Mouse (Mus musculus) right cerebral cortex, postnatal 25 days (tissue): Measurements from ENCODE around the gene Enah.

ENCODE experiments used
- DNase-seq: peaks from one replicate; pipeline ENCODE4 v3.0.0; 2022

Enah gene

DNA sequence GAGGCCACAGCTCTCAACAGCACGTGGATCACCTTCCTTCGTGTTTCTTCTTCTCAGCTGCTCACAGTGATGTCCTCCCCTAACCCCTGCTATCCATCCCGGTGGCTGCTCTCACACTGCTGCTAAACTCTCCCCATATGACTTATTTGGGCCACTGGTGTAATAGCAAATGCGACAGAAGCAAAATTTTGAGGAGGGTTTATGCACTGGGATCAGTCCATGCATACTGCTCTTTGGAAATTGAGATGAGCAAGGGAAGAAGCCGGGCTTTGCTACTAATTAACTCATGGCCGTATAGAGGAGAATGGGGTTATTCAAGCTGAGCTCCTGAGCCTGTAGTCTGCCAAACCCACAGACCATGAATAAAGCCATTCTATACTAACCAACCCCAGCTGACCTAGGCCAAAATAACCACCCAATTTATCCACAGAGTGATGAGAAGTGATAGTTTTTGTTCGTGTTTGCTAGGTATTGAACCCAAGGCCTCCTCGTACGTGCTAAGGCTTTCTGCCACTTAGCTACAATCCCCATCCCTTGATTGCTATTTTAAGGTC, 7.7 kb upstream of the Enah start:
- no peak for DNase-seq

DNA sequence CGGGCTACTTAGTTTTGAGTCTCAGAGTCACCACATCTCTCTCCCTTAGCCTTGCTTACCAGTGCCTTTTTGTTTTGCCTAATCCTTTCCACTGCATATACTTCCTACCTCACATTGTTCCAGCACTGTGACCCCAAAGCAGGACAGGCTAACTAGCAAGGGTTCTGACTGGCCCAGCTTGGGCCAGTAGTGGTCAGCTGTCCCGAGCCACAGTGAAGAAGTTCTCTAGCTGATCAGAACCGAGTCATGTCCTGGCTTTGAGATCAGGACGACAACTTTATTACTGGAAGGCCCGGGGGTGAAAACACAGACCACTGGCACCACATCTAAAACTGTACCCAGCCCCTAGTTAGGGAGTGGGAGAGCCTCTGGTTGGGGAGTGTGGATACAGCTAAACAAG, 7.0 kb upstream of the Enah start:
- DNase-seq: no peak

DNA sequence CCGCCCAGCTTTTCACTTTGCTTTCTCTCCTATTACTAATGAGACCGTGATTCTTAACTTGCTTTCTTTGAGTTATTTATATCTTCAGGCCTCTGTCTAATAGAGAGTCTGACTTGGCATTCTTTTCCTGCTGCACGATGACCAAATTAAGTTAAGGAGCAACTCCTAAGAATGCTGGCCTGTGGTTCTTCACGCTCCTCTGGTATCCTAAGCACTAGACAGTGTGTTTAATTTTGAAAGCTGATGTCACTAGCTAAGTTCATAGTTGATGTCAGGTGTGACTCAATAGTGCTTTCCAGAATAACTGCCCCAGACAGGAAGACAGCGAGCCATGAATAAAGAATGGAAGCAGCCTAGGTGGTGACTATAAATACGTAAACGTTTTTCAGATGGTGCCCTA, 6.3 kb upstream of the Enah start:
- DNase-seq: no peak

DNA sequence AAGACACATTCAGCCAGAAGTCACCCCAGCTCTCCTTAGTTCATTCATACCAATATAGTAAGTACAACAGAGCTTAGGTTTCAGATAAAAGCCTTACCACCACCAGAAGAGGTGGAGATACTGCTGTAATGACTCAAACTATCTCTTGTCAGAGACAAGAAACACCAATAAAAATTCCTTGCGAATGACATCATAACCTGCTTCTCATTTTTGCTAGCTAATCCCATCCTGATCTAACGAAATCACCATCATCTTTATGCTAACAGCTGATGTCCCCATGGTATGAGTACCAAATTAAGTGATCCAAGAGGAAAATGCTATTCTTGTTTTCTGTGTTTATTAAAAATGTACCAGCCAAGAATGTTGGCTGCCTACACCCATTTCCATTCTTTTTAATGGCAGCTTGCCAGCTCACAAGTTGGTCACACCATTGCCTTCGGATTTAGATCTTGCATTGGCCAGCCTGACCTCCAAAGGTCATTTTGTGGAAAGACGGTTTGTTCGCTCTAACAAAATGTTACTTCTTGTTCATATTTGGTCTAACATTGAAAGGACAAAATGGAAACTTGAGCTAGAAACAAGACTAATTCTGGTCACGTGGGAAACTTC, 2.0 kb upstream of the Enah start:
- DNase-seq: no peak

DNA sequence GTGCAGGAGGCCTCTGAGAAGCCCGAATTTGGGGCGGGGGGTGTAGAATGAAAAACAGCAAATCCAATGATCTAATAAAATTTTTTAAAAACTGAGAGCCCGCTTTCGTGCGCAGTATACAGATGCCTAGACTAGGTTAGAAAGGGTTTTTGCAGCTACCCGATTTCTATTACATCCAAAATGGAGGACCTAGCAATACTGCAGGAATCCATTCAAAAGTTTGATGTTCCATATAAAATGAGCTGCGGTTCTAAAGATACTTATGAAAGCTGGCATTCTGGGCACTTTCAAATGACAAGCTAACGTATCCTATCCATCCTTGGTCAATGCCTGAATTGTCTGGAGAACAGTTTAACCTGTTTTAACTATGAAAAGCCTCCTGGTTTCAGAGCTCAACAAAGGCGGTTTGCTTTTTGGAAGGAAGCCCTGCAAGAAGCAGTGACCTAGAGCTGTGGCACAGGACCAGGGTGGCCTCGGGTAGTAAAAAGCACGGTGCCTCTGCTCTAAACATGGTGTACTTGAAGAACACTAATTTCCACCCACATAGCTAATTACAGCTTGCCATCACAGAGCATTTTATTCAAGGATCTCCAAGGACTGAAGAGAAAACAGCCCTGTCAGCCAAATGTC, 1.2 kb upstream of the Enah start:
- DNase-seq: no peak

DNA sequence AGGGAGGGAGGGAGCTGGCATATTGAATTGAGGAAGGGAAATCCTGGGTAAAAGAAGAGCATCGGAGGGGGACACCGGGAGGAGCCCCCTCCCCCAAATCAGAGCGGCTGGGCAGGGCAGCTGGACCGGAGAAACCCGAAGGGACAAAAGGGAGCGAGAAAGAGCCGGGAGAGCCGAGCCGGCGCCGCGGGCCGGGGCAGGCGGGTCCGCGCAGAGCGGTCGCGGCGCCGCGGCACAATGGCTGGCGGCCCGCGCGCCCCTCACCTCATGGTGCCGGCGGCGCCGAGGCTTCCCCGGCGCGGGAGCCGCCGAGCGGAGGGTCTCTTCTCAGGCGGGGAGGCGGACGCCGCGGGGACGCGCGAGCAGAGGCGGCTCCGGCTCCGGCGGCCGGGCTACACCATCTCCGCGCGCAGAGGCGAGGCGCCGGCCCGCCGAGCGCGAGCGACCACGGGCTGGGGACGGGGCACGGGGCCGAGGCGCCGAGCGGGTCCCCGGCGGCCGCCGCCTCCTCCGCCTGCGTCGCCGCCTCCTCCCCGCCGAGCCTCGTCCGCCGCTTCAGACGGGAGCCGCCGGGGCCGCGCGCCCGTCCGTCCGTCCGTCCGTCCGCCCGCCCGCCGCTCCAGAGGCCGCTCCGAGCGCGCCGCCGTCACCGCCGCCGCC, 394 bp downstream of the Enah start:
- DNase-seq: peak; percentile 43

DNA sequence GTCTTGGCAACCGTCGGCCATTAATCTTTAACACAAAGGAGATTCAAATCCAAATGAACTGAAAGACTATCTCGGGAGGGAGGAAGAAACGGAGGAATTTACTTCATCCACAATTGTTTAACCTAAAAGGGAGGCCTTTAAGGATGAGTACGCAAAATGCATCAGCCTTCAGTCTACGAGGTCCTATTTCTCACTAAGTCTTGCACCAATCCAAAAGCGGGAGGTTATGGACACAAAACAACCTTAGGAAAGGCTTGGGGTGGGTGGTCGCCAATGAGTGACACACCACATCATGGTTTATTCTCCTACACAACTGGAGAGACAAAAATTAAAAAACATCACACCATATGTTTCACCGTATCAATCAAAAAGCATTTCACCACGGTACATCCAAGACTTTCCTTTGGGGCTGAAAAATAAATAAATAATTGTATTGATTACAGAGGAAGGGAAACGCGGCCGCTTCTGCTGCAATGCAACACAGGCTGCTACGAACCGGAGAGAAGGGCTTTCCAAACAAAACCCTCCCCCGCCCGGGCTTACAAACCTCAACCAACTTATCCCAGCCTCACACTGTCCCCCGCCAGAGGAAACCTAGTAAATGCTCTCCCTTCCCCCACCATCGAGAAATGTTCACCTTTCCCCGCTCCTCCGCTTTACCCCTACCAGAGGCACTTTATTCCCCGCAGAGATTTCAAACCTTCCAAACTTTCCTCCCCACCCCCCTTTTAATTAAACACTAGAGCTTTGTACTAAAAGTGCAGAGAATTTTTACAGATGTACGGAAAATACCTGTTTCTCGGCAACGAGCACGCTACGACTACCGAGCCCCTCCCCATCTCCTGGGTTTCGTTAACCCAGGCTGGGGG, 1.2 kb downstream of the Enah start:
- DNase-seq: peak; percentile 34

DNA sequence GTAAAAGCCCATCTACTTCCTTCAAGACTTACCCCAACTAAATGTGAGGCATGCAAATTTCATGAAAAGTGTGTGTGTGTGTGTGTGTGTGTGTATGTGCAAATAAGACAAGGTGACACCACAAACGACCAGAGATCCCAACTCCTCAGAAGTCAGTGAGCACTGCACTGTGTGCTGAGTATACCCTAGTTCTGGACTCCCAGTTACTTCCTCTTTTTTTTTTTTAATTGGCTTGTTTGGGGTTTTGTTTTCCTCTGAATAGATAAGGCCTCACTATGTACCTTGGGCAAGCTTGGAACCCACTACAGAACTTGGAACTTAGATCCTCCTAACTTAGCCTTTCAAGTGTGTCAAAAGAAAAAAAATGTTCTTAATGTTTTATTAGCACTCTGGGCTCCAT, 14.0 kb downstream of the Enah start:
- DNase-seq: no peak

DNA sequence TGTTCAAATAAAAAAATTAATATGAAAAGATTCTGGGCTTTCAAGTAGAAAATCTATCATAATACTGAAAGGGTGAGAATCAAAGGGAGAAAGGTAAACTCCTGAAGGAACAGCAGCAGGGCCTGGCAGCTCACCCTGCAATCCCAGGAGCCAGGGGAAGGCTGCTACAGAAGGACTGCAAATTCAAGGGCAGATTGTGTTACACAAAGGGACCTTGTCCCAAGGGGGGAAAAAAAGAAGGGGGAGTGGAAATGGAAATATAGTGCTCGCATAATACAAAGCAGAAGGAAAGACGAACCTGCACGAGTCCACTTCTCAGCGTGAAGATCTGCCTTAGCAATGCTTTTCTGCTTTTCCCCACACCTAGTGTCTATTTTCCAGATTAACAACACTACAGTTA, 21.1 kb downstream of the Enah start:
- no peak for DNase-seq

DNA sequence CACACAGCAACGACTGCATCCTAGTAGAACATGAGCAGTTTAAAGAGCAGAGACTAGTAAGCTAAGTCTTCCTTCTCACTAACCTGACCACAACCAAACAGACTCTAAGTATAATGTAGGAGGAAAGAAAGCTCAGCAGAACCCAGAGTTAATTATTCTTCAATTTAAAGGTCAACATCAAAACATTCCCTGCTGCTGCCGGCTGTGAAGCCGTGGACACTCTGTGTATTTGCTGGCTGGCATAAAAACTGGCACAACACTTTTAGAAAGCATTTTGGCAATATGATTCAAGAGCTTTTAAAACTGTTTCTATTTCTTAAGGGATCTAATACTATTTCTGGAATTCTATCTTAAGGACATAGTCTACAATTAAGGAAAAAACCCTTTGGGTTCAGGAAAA, 22.0 kb downstream of the Enah start:
- DNase-seq: no peak

DNA sequence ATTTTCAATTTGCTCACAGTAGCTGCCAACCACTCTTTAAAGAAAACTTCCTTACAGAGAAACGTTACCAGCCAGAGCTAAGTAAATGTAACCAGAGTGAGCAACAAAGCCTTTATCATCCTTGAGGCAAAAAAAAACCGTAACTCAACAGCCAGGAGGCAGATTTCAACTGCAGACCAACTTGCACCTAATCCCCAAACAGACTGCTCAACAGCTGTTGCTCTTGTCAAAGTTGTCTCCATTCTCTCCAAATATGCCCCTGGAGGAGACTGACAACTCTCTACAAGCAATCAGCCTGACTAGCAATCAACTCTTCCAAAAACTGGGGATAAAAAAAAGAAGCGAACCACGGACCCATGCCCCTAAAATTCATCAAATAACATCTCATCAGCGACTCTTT, 26.2 kb downstream of the Enah start:
- DNase-seq: no peak

DNA sequence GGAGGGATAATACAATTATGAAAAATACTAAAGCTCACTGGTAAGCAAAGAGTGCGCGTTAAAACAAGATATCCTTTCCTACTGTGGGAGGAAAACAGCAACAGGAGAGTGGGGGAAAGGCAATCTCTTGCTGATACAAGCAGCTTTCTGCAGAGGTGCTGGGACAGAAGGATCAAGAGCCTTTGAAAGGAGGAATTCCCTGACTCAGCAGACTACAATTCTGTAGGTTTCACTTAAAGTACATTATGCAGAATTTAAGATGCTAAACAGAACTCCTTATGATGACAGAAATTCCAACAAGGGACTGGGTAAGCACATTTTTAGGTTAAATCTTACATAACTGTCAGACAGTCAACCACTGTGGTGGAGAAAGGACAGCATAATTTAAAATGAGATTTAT, 31.4 kb downstream of the Enah start:
- DNase-seq: no peak

DNA sequence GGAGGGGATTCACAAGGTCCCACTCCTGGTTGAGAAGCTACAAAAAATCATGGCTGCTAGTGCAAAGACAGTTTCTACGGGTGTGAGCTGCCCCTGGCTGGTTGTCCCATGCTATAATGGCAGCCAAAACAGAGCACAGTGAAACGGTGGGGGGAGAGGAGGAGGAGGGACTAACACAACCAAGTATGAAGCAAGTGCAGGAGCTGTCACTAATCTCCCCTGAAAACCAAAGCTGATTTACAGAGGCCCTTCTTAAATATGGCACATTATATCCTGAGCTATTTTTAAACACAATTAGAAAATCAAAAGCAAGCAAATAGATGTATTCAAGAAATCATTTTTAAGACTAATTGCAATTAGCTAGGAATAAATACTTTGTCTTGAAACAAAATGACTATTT, 32.6 kb downstream of the Enah start:
- DNase-seq: no peak

DNA sequence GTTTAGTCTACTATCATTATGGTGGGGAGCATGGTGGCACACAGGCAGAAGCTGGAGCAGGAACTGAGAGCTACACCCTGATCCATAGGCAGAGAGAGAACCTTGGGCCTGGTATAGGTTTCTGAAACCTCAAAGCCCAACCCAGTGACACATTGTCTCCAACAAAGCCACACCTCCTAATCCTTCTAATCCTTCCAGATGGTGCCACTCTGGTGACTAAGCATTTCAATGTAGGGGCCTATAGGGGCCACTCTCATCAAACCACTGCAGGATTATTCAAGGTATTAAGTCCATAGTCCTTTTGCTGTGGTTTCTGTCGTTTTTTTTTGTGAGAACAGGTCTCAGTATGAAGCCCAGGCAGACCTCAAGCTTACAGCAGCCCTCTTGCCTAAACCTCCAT, 33.9 kb downstream of the Enah start:
- no peak for DNase-seq

DNA sequence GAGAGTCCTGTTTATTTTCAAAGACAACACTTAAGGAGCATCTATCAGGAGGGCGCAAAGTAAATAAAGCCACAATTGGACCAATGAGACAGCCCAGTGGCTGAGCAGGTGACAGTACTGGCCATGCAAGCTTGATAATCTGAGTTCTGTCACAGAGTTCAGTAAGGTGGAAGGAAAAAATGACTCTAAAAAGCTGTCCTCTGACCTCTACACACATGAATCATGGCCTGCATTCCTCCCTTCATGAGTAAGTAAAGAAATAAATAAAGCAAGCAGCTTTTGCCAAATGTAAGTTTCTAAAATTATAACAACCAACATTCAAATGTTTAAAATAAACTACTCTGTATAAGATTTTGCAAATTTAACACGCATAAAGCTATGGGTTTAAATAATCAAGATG, 35.0 kb downstream of the Enah start:
- DNase-seq: no peak

DNA sequence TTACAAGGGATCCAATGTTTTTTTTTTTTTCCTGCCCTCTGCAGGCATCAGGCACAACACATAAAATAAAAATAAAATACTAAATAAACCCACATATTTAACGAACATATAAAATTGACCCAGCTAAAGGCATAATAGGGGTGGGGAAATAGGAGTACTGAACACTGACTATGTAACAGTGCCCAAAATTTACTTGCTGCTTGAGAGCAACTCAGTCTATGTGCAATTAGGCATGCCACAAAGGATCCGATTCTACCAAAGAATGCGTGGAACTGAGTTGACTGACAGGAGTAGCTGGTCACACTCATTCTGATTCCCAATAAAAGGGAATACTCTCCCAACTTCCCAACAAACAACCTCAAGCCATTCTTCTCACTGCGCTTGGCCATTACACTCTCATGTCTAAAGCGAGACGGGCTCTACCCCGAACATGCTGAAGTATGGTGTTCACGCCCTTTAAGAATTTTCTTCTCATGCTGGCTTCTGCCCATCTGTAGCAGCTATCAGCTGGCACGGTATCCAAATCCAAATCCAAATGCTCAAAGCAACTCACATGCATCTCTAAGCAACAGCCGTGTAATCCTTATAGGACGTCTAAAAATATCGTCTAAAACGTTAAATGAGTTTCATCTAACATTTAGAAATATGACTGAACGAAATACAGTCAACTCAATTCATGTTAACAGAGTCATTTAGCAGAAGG, 39.6 kb downstream of the Enah start:
- DNase-seq: peak; percentile 23

DNA sequence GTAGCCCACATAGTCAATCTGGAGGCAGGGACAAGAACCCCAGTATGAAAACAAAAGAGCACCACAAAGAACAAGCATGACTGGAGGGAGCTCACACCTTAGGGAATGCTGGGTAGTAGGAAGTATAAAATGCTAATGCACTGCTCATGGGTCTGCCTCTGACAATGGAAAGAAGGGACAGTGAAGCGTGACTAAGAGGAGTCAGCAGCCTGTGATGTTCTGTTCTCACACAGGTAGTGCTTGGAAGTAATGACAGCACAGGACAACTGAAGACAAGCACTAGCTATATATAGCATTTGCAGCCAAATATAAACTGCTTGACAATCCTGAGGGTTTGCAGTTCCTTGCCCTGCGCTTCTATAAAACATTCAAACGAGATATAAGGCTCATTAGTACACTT, 44.3 kb downstream of the Enah start:
- no peak for DNase-seq

DNA sequence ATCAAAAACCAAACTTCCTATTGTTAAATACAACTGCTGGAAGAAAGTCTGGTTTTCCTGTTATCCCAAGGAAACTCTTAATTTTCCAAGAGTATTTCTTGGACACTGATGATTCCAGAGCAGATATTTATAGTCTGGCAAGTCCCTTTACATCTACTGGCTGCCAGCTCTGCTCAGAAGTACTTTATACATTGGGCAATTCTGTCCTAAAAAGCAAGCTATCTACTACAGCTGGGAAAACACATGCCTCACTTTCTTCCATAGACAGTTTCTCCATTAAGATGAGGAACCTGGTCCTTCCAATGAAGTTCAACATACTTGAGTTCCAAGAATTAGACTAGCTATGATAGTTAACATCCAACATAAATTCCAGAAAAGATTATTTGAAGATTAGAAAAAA, 44.9 kb downstream of the Enah start:
- DNase-seq: no peak

DNA sequence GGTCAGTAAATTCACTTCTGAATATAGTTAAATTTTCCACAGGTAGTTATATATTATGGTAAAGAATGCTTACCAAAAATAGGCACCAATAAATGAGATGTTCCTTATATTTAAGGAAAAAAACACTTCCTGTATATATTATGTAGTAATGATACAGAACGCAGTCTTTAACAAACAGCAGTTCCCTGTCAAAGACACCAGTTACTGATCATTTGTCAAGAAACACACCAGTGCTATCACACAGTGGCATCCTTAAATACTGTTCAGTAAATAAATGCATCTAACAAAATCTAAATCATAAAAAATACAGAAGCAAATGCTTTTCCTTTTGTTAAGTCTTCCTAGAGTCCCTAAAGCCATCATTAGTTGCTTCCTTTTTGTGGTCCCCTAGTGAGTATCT, 54.5 kb downstream of the Enah start:
- no peak for DNase-seq

DNA sequence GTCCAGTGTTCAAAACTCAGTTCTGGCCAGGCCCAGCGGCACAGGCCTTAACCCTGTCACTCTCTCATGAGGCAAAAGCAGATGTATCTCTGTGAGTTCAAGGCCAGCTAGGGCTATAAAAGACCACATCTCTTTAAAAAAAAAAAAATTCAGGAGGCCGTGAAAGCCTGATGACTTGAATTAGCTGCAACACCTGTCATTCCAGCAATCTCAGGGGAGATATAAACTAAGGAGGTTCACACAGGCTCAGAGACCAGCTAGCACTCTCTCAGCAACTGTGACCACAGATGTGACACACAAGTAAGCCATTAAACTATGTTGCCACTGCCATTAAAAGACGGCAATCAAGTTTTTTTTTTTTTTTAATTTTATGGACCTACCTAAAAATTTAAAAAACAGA, 56.0 kb downstream of the Enah start:
- no peak for DNase-seq

DNA sequence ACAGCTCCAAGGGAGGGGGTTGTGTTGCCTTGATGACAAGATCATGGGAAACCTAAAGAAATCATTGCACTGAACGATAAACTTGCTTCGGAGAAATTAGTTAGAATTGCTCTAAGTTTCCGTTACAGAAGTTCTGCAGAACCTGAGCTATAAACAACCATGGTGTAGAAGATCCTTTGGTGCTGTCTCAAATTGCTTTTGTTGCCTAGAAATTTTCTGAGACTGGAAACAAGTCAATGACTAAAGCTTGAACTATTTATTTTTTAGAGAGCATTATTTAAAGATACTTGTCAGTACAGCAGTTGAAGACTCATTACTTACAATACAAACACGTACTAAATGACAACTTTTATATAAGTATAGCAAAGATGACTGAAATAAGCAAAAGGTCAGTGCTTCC, 56.4 kb downstream of the Enah start:
- no peak for DNase-seq

DNA sequence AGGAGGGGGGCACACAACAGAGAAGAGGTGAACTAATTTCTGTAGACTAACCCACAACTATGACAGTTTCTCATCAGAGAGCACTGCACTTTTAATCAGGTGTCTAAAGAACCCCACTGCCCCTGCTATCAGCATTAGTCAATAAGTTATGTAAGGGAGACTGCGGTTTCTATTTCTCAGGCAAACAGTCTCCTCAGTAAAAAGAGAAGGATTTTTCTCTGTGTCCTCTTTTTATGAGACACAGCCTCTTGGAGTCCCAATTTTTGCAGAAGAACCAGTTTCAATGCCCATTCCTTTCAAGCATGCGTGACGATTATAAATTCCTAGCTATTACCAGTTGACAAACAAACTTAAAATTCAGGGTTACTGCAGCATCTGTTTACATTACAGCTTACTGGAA, 59.4 kb downstream of the Enah start:
- DNase-seq: no peak

DNA sequence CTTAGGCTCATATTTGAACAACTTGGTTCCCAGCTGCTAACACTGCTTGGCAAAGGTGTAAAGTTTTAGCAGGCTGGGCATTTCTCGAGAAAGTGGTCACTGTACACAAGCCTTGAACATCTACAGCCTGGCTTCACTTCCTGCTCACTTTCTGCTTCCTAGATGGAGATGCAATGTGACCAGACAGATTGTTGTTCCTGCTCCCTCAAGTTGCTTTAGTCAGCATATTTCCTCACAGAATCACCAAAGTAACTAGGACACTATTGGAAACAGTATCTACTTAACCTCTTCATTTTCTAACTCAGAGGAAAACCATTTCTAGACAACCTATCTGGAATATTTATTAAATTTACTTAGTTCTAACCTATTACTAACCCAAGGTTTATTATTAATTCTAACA, 61.4 kb downstream of the Enah start:
- DNase-seq: no peak
